Mouse (Mus musculus): ENCODE data around the gene 1700021F07Rik.

DNA sequence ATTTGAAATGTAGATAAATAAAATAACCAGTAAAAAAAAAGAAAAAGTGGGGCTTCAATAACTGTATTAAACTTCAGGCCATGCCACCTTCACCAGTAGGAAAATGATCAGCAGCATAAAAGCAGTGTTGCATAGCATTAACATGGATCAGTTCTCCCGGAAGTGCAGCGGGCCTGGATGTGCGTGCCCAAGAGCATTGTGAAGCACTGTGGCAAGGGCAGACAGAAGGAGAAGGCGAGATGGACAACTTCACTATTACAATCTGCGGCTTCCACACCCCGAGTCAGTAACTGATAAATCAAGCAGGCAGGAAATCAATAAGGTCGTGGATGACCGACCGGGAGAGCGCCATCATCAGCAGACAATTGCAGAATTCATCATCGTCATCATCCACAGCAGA, 49.2 kb upstream of the 1700021F07Rik start:
- TF ChIP-seq ZC3H11A (IDR thresholded peaks at IDR 0.05; ENCODE audit: borderline replicate concordance, low read depth, low read length), result no peak
- no peak for TF ChIP-seq CHD2 (IDR thresholded peaks at IDR 0.05; ENCODE audit: low read depth, low read length)
- TF ChIP-seq MAFK (IDR thresholded peaks at IDR 0.05; ENCODE audit: insufficient read depth, low read depth, low read length), result no peak
- TF ChIP-seq ZNF384 (IDR thresholded peaks at IDR 0.05; ENCODE audit: low read depth, low read length), result no peak
